Mouse (Mus musculus): Measurements from ENCODE around the gene Pcp2.

DNA sequence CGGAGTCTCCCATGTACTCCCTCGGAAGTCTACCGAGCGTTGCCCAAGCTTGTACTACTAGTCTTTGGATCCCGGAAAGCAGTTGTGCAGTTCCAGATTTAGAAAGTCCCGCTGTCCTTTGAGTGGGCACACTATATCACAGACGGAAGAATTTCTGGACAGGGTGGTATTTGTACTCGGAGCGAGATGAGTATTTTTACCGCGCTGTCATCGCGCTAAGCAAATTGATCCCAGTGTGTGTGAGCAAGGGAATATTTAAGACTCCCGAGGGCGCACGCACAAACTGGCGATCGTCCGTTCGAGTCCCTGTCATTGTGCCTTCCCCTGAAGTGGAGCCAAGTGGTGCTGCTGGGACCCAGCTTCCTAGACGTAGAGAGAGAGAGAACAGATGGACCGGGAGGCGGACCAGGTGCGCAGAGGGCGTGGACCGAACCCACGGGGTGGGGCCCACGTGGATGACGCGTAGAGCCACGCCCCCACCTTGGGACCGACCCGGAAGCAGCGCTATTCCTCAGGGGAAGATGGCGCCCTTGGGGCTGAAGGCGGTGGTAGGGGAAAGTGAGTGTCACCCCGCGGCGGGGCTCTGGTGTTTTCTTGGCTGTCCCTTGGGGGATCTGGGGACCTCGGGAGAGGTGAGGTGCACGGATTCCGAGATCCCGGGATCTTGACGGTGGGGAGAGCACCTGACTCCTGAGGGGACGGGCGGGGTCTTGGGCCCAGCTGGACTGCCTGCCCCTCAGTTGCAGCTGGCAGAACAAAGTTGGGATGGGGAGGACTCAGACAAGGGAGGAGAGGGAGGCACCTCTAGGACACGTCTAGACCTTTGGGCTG, 5.5 kb upstream of the Pcp2 start, which contains the start of gene Stxbp2:
- TF ChIP-seq CTCF (IDR thresholded peaks at IDR 0.05; ENCODE audit: low read depth, low read length) (no peak), GATA2 (IDR thresholded peaks at IDR 0.05; ENCODE audit: borderline replicate concordance, low read depth, low read length) (no peak), GATA1 (IDR thresholded peaks at IDR 0.05; ENCODE audit: borderline replicate concordance, low read length) (no peak)
